Mouse (Mus musculus) thymus, adult 2 months (tissue): ENCODE measurements at regions not wholly inside any gene's neighbourhood (a gene's known extent, or its start where the extent isn't known, plus 50 kb on each side); places are given as distances from the start of the nearest gene placed in this dataset.

Experiments
- CTCF ChIP-seq: fragments of 200-500 bp; IDR thresholded peaks from 2 replicates; pipeline ENCODE4 v1.5.1; 2012; ENCODE audit warnings: mild to moderate bottlenecking, control low read depth, low read length, moderate library complexity, borderline replicate concordance; ENCODE audit not compliant: control insufficient read depth, poor library complexity, insufficient read depth; ENCODE audit errors: extremely low read depth
- POLR2A ChIP-seq: fragments of 200-500 bp; IDR thresholded peaks from 2 replicates; pipeline ENCODE4 v1.6.1; 2012; ENCODE audit warnings: mild to moderate bottlenecking, low read length, control low read depth, moderate library complexity; ENCODE audit not compliant: control insufficient read depth, poor library complexity, insufficient read depth; ENCODE audit errors: extremely low read depth

GRCm38 (mm10) chr13:97695022-97695421 lies 65.4 kb downstream of the Gm10260 start:
- TF ChIP-seq POLR2A (no peak), CTCF (no peak)
